Mouse (Mus musculus) forebrain, postnatal 0 days (tissue): ENCODE measurements around the gene Zbtb39. TPM values are rescaled to one million over a fixed set of nuclear protein-coding genes. Genes with fewer than 3 reads are reported as not detected.
"Not testable (repeated sequence)": the region's sequence is repeated elsewhere in the genome, so short reads cannot be mapped to it uniquely, and the experiment has no call there.

Experiments
- ATAC-seq: fragments of 200-750 bp; cut with Nextera tagmentation; 2 replicates; pipeline ENCODE4 v1.8.0; 2017; ENCODE audit warnings: mild to moderate bottlenecking, moderate library complexity
- DNase-seq: peaks from one replicate; pipeline ENCODE4 v3.0.0-alpha.2; 2015
- H3K27ac ChIP-seq: fragments of 300-500 bp; sonication (generic); 2 replicates; pipeline ENCODE4 v1.5.1; 2014; ENCODE audit warnings: low read depth, mild to moderate bottlenecking, antibody characterized with exemption, low read length, moderate library complexity, mixed read lengths
- H3K27me3 ChIP-seq: fragments of 300-500 bp; sonication (generic); 2 replicates; pipeline ENCODE4 v1.6.1; 2014; ENCODE audit warnings: mild to moderate bottlenecking, low read length, mixed read lengths; ENCODE audit not compliant: insufficient read depth
- H3K36me3 ChIP-seq: fragments of 300-500 bp; sonication (generic); 2 replicates; pipeline ENCODE4 v1.6.1; 2014; ENCODE audit warnings: mild to moderate bottlenecking, moderate library complexity; ENCODE audit not compliant: insufficient read depth
- H3K4me1 ChIP-seq: fragments of 300-500 bp; sonication (generic); 2 replicates; pipeline ENCODE4 v1.6.1; 2014; ENCODE audit warnings: antibody characterized with exemption; ENCODE audit not compliant: insufficient read depth
- H3K4me2 ChIP-seq: fragments of 300-500 bp; sonication (generic); 2 replicates; pipeline ENCODE4 v1.6.1; 2014; ENCODE audit warnings: low read depth, mild to moderate bottlenecking, moderate library complexity
- H3K4me3 ChIP-seq: fragments of 300-500 bp; sonication (generic); 2 replicates; pipeline ENCODE4 v1.5.1; 2014; ENCODE audit warnings: low read depth, low read length, mixed read lengths
- H3K9ac ChIP-seq: fragments of 300-500 bp; sonication (generic); 2 replicates; pipeline ENCODE4 v1.6.1; 2014; ENCODE audit warnings: mild to moderate bottlenecking
- H3K9me3 ChIP-seq: fragments of 300-500 bp; sonication (generic); 2 replicates; pipeline ENCODE4 v1.6.1; 2016; ENCODE audit warnings: low read length
- CTCF ChIP-seq: sonication (generic); IDR thresholded peaks from 2 replicates; pipeline ENCODE4 v1.5.1; 2016; ENCODE audit warnings: antibody characterized with exemption, control low read depth, low read depth
- whole genome bisulfite sequencing: fragments of 180-500 bp; shearing (Covaris S2); extraction: QIAGEN DNeasy Blood & Tissue Kit; methylation state at CpG from one replicate; pipeline ENCODE4 v1.1.7; 2014; 5-methylcytosine and 5-hydroxymethylcytosine counted together
- polyA plus RNA-seq: library from polyadenylated mRNA; unstranded; fragments of >200 nt; fragmentation: Nextera tagmentation; extraction: Ambion mirVana; gene quantifications from 2 replicates; pipeline ENCODE4 v1.2.1, GENCODE M21; 2015
- total RNA-seq: library from RNA; depleted of rRNA; stranded (reverse); fragments of >200 nt; gene quantifications from 2 replicates; pipeline ENCODE4 v1.2.3, GENCODE M21; 2014

Gene Zbtb39
- total and polyA plus RNA-seq, 2 experiments from 2014 or later = 2.4 to 11.9 TPM

GRCm38 (mm10) chr10:127755770-127756468 is 16.6 kb downstream of the Zbtb39 start:
- ATAC-seq (no peak), DNase-seq (no peak)
- WGBS = 53% methylated on average over 18 of the region's 18 CpGs
- Histone ChIP-seq H3K4me3 (no peak overlapping the region), H3K4me2 (peak overlapping the region; percentile 21; the same call in 1 of the 2 replicates), H3K4me1 (no peaks in the 10 kb centered on the region), H3K27me3 (no peaks in the 10 kb centered on the region), H3K9me3 (no peaks in the 10 kb centered on the region), H3K9ac (no peak overlapping the region), H3K27ac (no peak overlapping the region), H3K36me3 (no peaks in the 10 kb centered on the region)
- no peak for TF ChIP-seq CTCF

- H3K9ac ChIP-seq = no peak within 1 kb of the TSS
- TF ChIP-seq CTCF = no peak
- no peaks in the 10 kb centered on the region for H3K4me1 ChIP-seq
- no peak for DNase-seq
- no peaks in the 10 kb centered on the region for H3K9me3 ChIP-seq
- ATAC-seq = no peak
- H3K4me2 ChIP-seq = no peak within 1 kb of the TSS
- H3K36me3 ChIP-seq = no peaks in the 10 kb centered on the region
- no peak within 1 kb of the TSS for H3K4me3 ChIP-seq
- no peaks in the 10 kb centered on the region for H3K27me3 ChIP-seq
- WGBS = 74% methylated on average over 9 of the region's 9 CpGs
- H3K27ac ChIP-seq = no peak within 1 kb of the TSS
Measured at GRCm38 (mm10) chr10:127759181-127760110, 20.1 kb downstream of the Zbtb39 start, which contains the start of the genes Rdh1 and Rdh16f1. Rdh1 (plus strand) TSS chr10:127759721. Rdh16f1 (plus strand) TSS chr10:127759787.

GRCm38 (mm10) chr10:127762926-127763325 is 23.6 kb downstream of the Zbtb39 start:
- not testable (repeated sequence) for H3K4me1 ChIP-seq, H3K27me3 ChIP-seq, DNase-seq, ATAC-seq, H3K4me2 ChIP-seq, H3K9me3 ChIP-seq, H3K4me3 ChIP-seq, H3K36me3 ChIP-seq, H3K27ac ChIP-seq, H3K9ac ChIP-seq
- WGBS = 92% methylated on average over 10 of the region's 10 CpGs

- H3K27ac ChIP-seq = no peak overlapping the region
- H3K4me1 ChIP-seq = no peaks in the 10 kb centered on the region
- no peaks in the 10 kb centered on the region for H3K36me3 ChIP-seq
- 63% methylated on average over 12 of the region's 12 CpGs for WGBS
- H3K9ac ChIP-seq = no peak overlapping the region
- no peak for ATAC-seq
- H3K27me3 ChIP-seq = no peaks in the 10 kb centered on the region
- H3K9me3 ChIP-seq = no peaks in the 10 kb centered on the region
- no peak overlapping the region for H3K4me3 ChIP-seq
- no peak overlapping the region for H3K4me2 ChIP-seq
- DNase-seq = no peak
- no peak for TF ChIP-seq CTCF
Measured at GRCm38 (mm10) chr10:127763914-127764680, 24.8 kb downstream of the Zbtb39 start.

- ATAC-seq (no peak), DNase-seq (no peak)
- Histone ChIP-seq H3K36me3 (no peaks in the 10 kb centered on the region), H3K9ac (no peak overlapping the region), H3K4me2 (no peak overlapping the region), H3K9me3 (no peaks in the 10 kb centered on the region), H3K4me3 (no peak overlapping the region), H3K27me3 (no peaks in the 10 kb centered on the region), H3K4me1 (no peaks in the 10 kb centered on the region), H3K27ac (no peak overlapping the region)
- 100% methylated on average over 1 of the region's 1 CpGs for WGBS
- no peak for TF ChIP-seq CTCF
Measured at GRCm38 (mm10) chr10:127766564-127766963, 27.2 kb downstream of the Zbtb39 start.

GRCm38 (mm10) chr10:127776011-127776410 is 36.7 kb downstream of the Zbtb39 start, which contains the start of gene Rdh9:
Rdh9 (plus strand) TSS chr10:127776386.
- Histone ChIP-seq H3K9me3 (no peaks in the 10 kb centered on the region), H3K9ac (no peak within 1 kb of the TSS), H3K36me3 (no peaks in the 10 kb centered on the region), H3K4me2 (no peak within 1 kb of the TSS), H3K4me1 (no peaks in the 10 kb centered on the region), H3K27ac (no peak within 1 kb of the TSS), H3K4me3 (no peak within 1 kb of the TSS), H3K27me3 (no peaks in the 10 kb centered on the region)
- WGBS = 88% methylated on average over 2 of the region's 2 CpGs
- TF ChIP-seq CTCF = no peak
- no peak for DNase-seq
- ATAC-seq = no peak

- H3K9ac ChIP-seq, DNase-seq: not testable (repeated sequence)
- WGBS = 97% methylated on average over 17 of the region's 17 CpGs
Measured at GRCm38 (mm10) chr10:127782321-127782720, 43.0 kb downstream of the Zbtb39 start.

GRCm38 (mm10) chr10:127785411-127785810 is 46.1 kb downstream of the Zbtb39 start:
- WGBS = 74% methylated on average over 1 of the region's 1 CpGs
- H3K9me3 ChIP-seq, H3K27me3 ChIP-seq, H3K27ac ChIP-seq, H3K36me3 ChIP-seq, H3K4me2 ChIP-seq, H3K4me3 ChIP-seq, H3K4me1 ChIP-seq, H3K9ac ChIP-seq, DNase-seq, ATAC-seq: not testable (repeated sequence)

More at GRCm38 (mm10) chr10:127782321-127782720, 43.0 kb downstream of the Zbtb39 start:
- not testable (repeated sequence) for H3K4me1 ChIP-seq, H3K4me3 ChIP-seq, H3K27ac ChIP-seq, H3K4me2 ChIP-seq, H3K27me3 ChIP-seq, ATAC-seq, H3K36me3 ChIP-seq, H3K9me3 ChIP-seq
